Mouse (Mus musculus): ENCODE measurements at regions not wholly inside any gene's neighbourhood (a gene's known extent, or its start where the extent isn't known, plus 50 kb on each side); places are given as distances from the start of the nearest gene placed in this dataset.

GRCm38 (mm10) chr3:35102715-35103591, 452.7 kb downstream of the Sox2 start:
- DNase-seq, result peak; percentile 36

- DNase-seq, result no peak
Measured at GRCm38 (mm10) chr3:35104884-35105283, 454.7 kb downstream of the Sox2 start.

- no peak for DNase-seq
Measured at GRCm38 (mm10) chr3:35106097-35106496, 455.9 kb downstream of the Sox2 start.

GRCm38 (mm10) chr3:35133477-35133876, 483.3 kb downstream of the Sox2 start:
- no peak for DNase-seq

- DNase-seq, result peak; percentile 5
Measured at GRCm38 (mm10) chr3:35141500-35142220, 491.5 kb downstream of the Sox2 start.

DNA sequence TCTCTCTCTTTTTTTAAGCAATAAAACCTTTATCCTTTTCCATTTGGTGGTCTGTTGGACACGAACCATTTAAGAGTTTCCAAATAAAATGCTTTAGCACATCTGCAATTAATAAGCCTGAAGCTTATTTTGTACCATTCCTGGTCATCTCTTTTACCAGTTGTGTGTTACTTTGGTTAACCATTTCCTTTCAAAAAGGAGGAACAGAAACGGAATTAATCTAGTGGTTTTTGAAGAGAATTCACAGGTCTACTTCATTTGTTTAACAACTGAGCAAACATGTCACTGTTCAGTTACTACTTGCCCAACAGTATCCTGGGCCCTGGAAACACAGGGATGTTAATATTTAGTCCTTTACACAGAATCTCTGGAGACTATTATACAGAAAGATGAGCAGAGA, 492.5 kb downstream of the Sox2 start:
- DNase-seq, result no peak

DNA sequence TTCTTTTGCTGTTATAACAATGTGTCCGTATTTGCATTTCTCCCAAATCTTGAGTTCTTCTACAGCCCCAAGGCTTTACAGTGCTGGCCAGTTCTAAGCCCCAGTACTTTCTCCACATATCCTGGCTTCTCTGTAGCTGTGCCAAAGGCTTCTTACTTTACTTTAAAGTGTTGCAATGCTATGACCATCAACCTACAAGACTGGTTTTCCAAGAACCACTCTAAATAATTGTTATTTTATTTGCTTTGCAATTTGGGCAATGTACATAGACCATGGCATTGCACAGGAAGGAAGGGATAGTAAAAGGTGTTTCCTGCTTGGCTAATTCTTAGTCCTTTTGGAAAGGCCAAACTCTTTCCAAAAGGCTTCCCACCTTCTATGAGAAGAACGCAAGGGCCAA, 495.4 kb downstream of the Sox2 start:
- no peak for DNase-seq

GRCm38 (mm10) chr3:35146681-35147080, 496.5 kb downstream of the Sox2 start:
- DNase-seq, result no peak

DNA sequence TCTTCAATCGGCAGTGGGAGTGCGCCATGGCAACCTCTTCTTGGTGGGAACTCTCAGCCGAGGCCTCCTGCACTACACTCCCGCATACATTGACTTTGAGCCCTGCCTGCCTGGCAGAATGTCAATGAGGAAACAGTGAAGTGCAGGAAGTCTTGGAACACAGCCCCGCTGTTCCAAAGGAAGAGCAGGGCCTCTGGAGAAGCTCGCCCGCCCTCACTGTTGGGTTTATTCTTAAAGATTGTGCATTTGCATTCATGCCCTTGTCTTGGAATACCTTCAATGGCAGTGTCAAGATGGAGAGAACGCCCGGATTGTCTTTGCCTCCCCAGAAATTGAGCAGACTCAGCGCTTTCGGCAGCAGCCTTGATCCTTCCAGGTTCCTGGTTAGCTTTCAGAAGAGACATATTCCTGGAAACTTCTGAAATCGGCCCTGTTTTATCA, 499.1 kb downstream of the Sox2 start:
- peak; percentile 1 for DNase-seq

DNA sequence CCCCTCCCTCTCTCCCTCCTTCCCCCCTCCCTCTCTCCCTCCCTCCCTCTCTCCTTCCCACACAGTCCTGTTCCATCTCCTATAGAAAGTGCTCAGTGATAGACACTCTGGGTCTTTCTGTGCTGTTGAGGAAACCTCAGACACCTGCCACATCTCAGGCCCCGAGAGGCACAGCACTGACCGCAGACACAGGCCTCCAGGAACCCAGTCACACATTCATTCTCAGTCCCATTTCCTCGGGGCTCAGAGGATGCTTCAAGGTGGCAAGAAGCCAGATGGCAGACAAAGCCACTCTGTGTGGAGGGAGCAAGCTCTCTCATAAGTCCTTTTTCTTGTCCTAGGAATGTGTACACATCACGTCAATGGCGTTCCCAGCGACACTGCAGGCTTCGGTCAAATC, 502.0 kb downstream of the Sox2 start:
- no peak for DNase-seq

GRCm38 (mm10) chr3:35154266-35154665, 504.1 kb downstream of the Sox2 start:
- DNase-seq, result no peak

- no peak for DNase-seq
Measured at GRCm38 (mm10) chr3:35168676-35169075, 518.5 kb downstream of the Sox2 start.

DNA sequence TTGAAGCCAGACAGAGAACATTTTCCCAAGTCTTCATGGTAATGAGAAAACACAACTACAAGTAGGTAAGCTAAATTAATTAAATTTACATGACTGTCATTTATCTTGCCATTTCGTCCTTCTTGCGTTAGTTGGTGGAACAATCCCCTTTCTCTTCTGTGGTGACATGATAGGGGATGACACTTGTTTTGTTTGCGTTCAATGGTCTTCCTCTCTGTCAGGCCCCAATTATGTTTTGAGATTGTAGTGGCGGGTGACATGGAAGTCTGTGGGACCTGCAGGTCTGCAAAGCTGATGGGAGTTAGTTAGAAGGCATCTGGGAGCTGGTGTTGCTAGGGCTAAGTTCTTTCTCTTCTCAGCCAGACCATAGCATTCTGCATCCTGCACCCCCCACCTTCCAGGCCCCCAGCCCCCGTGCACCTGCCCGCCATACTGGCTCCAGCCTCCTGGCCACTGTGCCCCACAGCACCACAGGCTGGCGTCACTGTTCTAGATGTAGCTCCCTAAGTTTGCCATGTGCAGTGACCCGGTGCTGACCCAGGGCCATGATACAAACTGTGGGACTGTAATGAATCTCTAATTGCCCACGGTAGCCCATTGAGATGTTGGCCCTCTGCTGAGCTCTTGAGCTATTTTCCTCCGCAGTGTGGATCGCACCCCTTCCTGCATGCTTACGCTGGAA, 528.7 kb downstream of the Sox2 start:
- DNase-seq, result no peak

DNA sequence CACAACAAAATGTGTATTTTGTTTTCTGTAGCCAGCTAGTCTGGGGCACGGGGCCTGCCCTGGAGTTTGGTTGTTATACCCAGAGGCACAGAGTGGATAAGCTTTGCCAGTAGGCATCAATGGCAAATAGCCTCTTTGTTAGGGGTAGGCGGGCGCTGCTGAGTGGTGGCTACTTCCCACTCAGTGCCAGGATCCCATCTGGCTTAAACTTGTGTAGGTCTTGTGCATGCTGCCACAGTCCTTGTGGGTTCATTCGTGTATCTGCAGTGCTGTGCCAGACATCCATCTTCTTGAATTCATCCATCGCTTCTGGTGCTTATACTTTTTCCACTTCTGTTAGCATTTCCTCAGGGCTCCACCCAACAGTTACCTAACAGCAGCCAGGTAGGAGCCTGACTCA, 545.4 kb upstream of the Atp11b start:
- DNase-seq, result no peak

GRCm38 (mm10) chr3:35219394-35219793, 534.5 kb upstream of the Atp11b start:
- DNase-seq, result no peak

- DNase-seq, result no peak
Measured at GRCm38 (mm10) chr3:35221183-35221582, 532.7 kb upstream of the Atp11b start.

DNA sequence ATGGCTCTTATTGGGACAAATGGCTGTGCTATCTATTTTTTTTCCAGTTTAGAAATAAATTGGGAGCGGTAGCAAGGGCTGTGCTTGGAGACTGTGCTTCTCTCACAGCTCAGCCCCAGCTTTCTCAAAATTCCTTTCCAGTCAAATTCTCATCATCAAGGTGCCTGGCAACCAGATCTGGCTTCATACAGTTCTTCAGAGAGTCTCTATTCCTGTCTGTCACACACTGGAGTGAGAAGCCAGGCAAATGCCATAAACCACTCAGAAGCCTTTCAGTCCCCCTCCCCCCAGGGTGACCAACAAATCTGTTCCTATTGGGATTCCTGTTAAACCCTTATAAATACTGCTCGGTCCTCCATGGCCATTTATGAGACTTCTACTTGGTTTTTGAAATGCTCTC, 531.7 kb upstream of the Atp11b start:
- DNase-seq, result no peak

DNA sequence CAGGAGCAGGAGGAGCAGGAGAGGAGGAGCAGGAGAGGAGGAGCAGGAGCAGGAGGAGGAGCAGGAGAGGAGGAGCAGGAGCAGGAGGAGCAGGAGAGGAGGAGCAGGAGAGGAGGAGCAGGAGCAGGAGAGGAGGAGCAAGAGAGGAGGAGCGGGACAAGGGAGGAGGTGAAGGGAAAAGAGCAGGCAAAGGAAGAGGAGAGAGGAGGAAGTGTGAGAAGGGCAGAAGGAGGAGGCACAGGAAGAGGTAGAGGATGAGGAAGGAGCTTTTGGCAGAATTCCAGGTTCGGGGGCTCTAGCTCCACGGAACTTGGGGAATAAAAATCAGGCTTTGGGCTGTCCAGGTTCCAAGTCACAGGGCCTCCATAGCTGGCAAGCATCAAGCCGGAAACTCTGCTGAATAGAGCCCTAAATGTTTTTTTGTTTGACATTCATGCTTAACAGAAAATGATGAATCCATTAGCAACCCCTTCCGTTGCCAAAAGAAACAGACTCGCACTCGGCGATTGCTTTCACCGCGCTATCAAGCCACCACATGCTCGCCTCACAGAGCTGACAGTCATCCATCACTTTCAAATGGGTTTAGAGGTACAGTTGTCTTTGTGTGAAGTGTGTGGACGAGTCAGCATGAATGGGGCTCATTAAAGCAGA, 528.7 kb upstream of the Atp11b start:
- DNase-seq, result peak; percentile 1

DNA sequence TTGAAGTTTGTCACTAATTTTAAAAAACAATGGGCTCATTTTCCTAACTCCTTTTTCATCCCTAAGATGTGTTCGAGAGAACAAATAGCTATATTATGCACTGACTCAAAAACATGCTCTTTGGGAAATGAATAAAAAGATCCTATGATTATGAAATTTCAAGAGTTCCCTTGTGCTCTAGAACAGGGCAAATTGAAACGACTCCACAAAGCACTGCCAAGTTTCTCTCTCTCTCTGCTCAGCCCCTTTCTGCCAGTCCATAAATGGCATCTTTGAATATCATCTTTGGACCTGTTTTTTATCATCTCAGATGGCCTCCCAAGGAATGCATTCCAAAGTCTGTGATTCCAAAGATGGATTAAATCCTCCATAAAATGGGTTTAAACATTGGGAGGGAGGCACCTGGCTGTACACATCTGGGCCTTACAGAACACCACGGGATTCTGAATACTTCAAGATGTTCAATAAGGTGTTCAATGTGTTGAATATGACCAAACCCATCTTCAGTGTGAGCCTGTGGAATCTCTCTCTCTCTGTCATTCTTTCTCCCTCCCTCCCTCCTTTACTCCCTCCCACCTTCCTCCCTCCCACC, 528.0 kb upstream of the Atp11b start:
- no peak for DNase-seq

DNA sequence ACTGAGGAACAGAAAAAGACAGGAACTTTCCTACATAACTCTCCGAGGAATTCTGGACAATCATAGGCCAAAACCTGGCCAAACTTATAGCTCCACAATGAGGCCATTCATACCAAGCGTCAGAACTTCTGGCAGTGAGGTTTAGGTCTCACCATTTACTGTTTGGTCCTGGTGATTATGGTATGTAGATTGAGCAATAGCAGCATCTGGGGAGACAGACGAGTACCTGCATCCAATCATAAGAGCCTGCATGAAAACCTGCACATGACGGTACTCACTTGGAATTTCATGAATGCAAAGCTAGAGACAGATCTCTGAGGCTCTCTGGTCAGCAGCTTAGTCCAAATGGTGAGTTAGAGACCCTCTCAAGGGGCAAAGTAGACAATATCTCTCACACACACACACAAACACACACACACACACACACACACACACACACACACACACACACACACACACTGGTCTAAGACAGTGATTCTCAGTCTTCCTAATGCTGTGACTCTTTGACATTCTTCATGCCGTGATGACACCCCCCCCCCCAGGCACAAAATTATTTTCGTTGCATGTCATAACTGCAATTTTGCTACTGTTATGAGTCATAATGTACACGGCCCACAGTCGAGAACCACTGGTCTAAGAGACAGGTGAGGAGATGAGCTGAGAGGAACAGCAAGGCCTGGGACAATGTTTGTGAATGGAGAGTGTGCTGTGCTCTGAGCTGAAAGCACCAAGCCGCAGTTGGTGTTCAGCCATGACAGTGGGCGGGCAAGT, 522.6 kb upstream of the Atp11b start:
- no peak for DNase-seq

- DNase-seq, result no peak
Measured at GRCm38 (mm10) chr3:35232487-35232886, 521.4 kb upstream of the Atp11b start.

DNA sequence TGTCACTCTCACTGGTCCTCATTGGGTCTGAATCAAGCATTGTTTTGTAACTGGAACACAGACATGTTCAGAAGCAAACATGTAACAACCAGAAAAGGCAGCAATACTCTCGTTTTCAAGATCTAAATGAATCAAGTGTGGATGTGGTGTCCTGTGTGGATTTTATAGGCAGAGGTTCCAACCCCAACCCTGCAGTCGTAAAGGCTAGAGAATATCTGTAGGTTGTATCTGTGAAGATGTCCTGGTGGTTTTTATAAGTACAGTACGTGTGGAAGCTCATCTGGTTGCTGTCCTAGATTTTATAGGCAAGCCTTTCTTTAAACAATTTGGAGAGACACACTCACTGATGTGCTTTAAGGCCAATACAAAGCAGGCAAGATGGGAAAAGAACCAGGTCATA, 518.8 kb upstream of the Atp11b start:
- DNase-seq, result no peak
